Comparison of ENCODE assay signal across 21 mouse cellular contexts in genomic region chr9:55452906-55453305, GRCm38 (mm10).
"Had no signal": no experiment of that assay in that cellular context is flagged by ENCODE, and none has a peak within 500 bp of the region (broad histone marks: within the 10 kb centered on the region; RNA-seq: fewer than 3 reads in every experiment).

No protein-coding gene starts in this region.

- H3K9me3 ChIP-seq: lung, embryonic 15.5 days; megakaryocyte, embryonic 14.5 days; midbrain, embryonic 13.5 days; midbrain, embryonic 15.5 days; neural tube, embryonic 13.5 days; neural tube, embryonic 15.5 days; stomach, embryonic 15.5 days had no signal

- H3K4me3 ChIP-seq: lung, embryonic 15.5 days; megakaryocyte, embryonic 14.5 days; midbrain, embryonic 13.5 days; midbrain, embryonic 15.5 days; myocyte; neural tube, embryonic 13.5 days; neural tube, embryonic 15.5 days; stomach, embryonic 15.5 days had no signal

- H3K4me2 ChIP-seq: lung, embryonic 15.5 days; midbrain, embryonic 11.5 days; midbrain, embryonic 13.5 days; midbrain, embryonic 15.5 days; neural tube, embryonic 13.5 days; neural tube, embryonic 15.5 days; stomach, embryonic 15.5 days had no signal

- H3K4me1 ChIP-seq: lung, embryonic 15.5 days; megakaryocyte, embryonic 14.5 days; midbrain, embryonic 13.5 days; midbrain, embryonic 15.5 days; stomach, embryonic 15.5 days had no signal

- H3K9ac ChIP-seq: lung, embryonic 15.5 days; midbrain, embryonic 13.5 days; midbrain, embryonic 15.5 days; neural tube, embryonic 13.5 days; neural tube, embryonic 15.5 days; stomach, embryonic 15.5 days had no signal

- H3K27me3 ChIP-seq: lung, embryonic 15.5 days; midbrain, embryonic 13.5 days; midbrain, embryonic 15.5 days; neural tube, embryonic 13.5 days; neural tube, embryonic 15.5 days; stomach, embryonic 15.5 days had no signal

- DNase-seq: lung, adult 2 months; lung, postnatal 14 days; lung, postnatal 36 days; retina, postnatal 1 day; right cerebral cortex, adult 18-20 months; right cerebral cortex, postnatal 14 days; thymus, adult 2 months; thymus, postnatal 25 days; thymus, postnatal 4 days had no signal

- H3K27ac ChIP-seq: lung, embryonic 15.5 days; macrophage; midbrain, embryonic 13.5 days; midbrain, embryonic 15.5 days; neural tube, embryonic 13.5 days; neural tube, embryonic 15.5 days; stomach, embryonic 15.5 days; stomach, postnatal 0 days had no signal

- H3K36me3 ChIP-seq: midbrain, embryonic 13.5 days; midbrain, embryonic 15.5 days; neural tube, embryonic 13.5 days; neural tube, embryonic 15.5 days; stomach, embryonic 15.5 days had no signal

- ATAC-seq: lung, postnatal 0 days; midbrain, embryonic 13.5 days; midbrain, embryonic 15.5 days had no signal
